ENCODE assay signal across 9 mouse cellular contexts in the genomic region with DNA sequence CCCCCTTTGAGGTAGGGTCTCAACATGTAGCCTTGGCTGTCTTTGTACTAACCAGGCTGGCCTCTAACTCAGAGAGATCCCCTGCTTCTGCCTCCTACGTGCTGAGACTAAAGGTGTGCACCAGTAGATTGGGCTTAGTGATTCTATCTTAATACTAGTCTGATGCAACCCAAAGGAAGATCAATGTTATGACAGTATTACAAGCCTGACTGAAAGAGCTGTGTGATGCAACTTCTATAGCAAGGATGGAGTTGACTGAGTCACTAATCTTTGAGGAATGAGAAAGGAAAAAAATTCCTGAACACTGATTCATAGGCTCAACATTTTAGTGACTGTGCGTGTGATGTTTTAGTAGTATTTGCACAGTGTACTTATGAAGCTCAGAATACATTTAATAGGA. TPM values are rescaled to one million over a fixed set of nuclear protein-coding genes. Genes with fewer than 3 reads are reported as not detected.
A peak's percentile ranks its signal among the peaks of the same experiment; 100 is the strongest.
DNase-seq lines count a peak whose midpoint lies in the region; ATAC-seq and TF ChIP-seq lines count a peak whose summit lies in the region.
"Had no signal": no experiment of that assay in that cellular context is flagged by ENCODE, and none has a peak within 500 bp of the region (broad histone marks: within the 10 kb centered on the region; RNA-seq: fewer than 3 reads in every experiment).

No protein-coding gene starts in this region.

- no peak for TF ChIP-seq CTCF in hindbrain, postnatal 0 days (IDR thresholded peaks at IDR 0.05; ENCODE audit: low read depth)
- no peak for TF ChIP-seq CTCF in CH12.LX (conservative IDR thresholded peaks at IDR 0.05 in 1 of 2, IDR thresholded peaks at IDR 0.05 in 1 of 2; ENCODE audit: low read depth in 2 of 2, low read length in 2 of 2)
- TF ChIP-seq CTCF in embryonic fibroblast, embryonic 13.5 days (IDR thresholded peaks at IDR 0.05; ENCODE audit: borderline replicate concordance, insufficient read depth, low read length) = no peak

- peaks cover 26% of the 10 kb centered on the region for H3K36me3 ChIP-seq in hindbrain, embryonic 10.5 days
- peaks cover 16% of the 10 kb centered on the region; the same call in 1 of the 2 replicates for H3K36me3 ChIP-seq in hindbrain, postnatal 0 days (ENCODE audit: insufficient read depth, low read length)
- H3K36me3 ChIP-seq in CH12.LX (replicated peaks in 1 of 2; ENCODE audit: control insufficient read depth in 1 of 2, insufficient read depth in 1 of 2, low read length in 1 of 2) = peaks cover 20 to 38% of the 10 kb centered on the region in 2 experiments
- peaks cover 20% of the 10 kb centered on the region for H3K36me3 ChIP-seq in macrophage (ENCODE audit: inconsistent target)

- H3K27me3 ChIP-seq in hindbrain, embryonic 10.5 days (ENCODE audit: insufficient read depth, poor library complexity, severe bottlenecking) = no peaks in the 10 kb centered on the region
- no peaks in the 10 kb centered on the region for H3K27me3 ChIP-seq in hindbrain, postnatal 0 days (ENCODE audit: insufficient read depth, low read length)
- H3K27me3 ChIP-seq in CH12.LX (replicated peaks) = no peaks in the 10 kb centered on the region

- dilution Hi-C loops in CH12.LX (cut with MboI; ENCODE audit: extremely low pct_ligation_motif_present, extremely low pct_unique_long_range_greater_than_20kb, low sequenced_read_pairs) = no loop called here

- 94% methylated on average over 2 of the region's 2 CpGs for WGBS in hindbrain, embryonic 10.5 days
- WGBS in hindbrain, postnatal 0 days = 94% methylated on average over 2 of the region's 2 CpGs
- WGBS in macrophage (ENCODE audit: missing documents) = 83% methylated on average over 2 of the region's 2 CpGs

- peak overlapping the region; percentile 100 for H3K4me3 ChIP-seq in hindbrain, embryonic 10.5 days
- H3K4me3 ChIP-seq in hindbrain, postnatal 0 days (ENCODE audit: low read length) = no peak overlapping the region
- H3K4me3 ChIP-seq in CH12.LX (replicated peaks in 1 of 3; ENCODE audit: low read depth in 2 of 3, low read length in 2 of 3, poor library complexity in 1 of 3) = peak overlapping the region in 2 of 3 experiments; percentile 88 to 99
- no peak overlapping the region for H3K4me3 ChIP-seq in embryonic fibroblast, embryonic 13.5 days (ENCODE audit: insufficient read depth, low read length)
- H3K4me3 ChIP-seq in macrophage (ENCODE audit: inconsistent target) = no peak overlapping the region

- no peak for TF ChIP-seq POLR2A in CH12.LX (IDR thresholded peaks at IDR 0.05; ENCODE audit: low read depth, low read length)
- TF ChIP-seq POLR2A in embryonic fibroblast, embryonic 13.5 days (IDR thresholded peaks at IDR 0.05; ENCODE audit: low read depth, low read length) = peak; percentile 31; the same call in 1 of the 2 replicates

- no peak for TF ChIP-seq EP300 in CH12.LX (IDR thresholded peaks at IDR 0.05; ENCODE audit: low read length)

- no peak overlapping the region for H3K27ac ChIP-seq in hindbrain, embryonic 10.5 days
- H3K27ac ChIP-seq in hindbrain, postnatal 0 days = no peak overlapping the region
- H3K27ac ChIP-seq in CH12.LX (ENCODE audit: insufficient read depth, low read depth) (no peak overlapping the region), macrophage (peak overlapping the region; percentile 95; the same call in 1 of the 2 replicates)
- H3K27ac ChIP-seq in embryonic fibroblast, embryonic 13.5 days (ENCODE audit: insufficient read depth, low read length) = peak overlapping the region; percentile 99

- no peak for ATAC-seq in hindbrain, postnatal 0 days

- peaks cover 43% of the 10 kb centered on the region for H3K79me2 ChIP-seq in CH12.LX (replicated peaks; ENCODE audit: control insufficient read depth, extremely low read depth, insufficient read depth, poor library complexity, severe bottlenecking)
- peaks cover 49% of the 10 kb centered on the region for H3K79me2 ChIP-seq in macrophage (ENCODE audit: inconsistent target)

- no peak for TF ChIP-seq RAD21 in CH12.LX (IDR thresholded peaks at IDR 0.05; ENCODE audit: low read depth, low read length)

- H3K9ac ChIP-seq in hindbrain, postnatal 0 days (replicated peaks; ENCODE audit: low read length) = no peak overlapping the region
- H3K9ac ChIP-seq in CH12.LX (ENCODE audit: insufficient read depth, low read depth) = peak overlapping the region; percentile 89

- no peaks in the 10 kb centered on the region; the same call in 1 of the 2 replicates for H3K9me3 ChIP-seq in hindbrain, embryonic 10.5 days
- H3K9me3 ChIP-seq in hindbrain, postnatal 0 days (ENCODE audit: low read length) = no peaks in the 10 kb centered on the region
- H3K9me3 ChIP-seq in CH12.LX (replicated peaks; ENCODE audit: low read length) = peaks cover 4% of the 10 kb centered on the region

- H3K4me1 ChIP-seq in hindbrain, embryonic 10.5 days (replicated peaks) = peaks cover 31% of the 10 kb centered on the region
- peaks cover 19% of the 10 kb centered on the region for H3K4me1 ChIP-seq in hindbrain, postnatal 0 days (ENCODE audit: insufficient read depth, low read length)
- H3K4me1 ChIP-seq in CH12.LX (ENCODE audit: control insufficient read depth in 1 of 2, insufficient read depth in 2 of 2) = peaks cover 2 to 15% of the 10 kb centered on the region in 2 experiments; a peak in 2 of 4 replicates
- peaks cover 10% of the 10 kb centered on the region for H3K4me1 ChIP-seq in embryonic fibroblast, embryonic 13.5 days (ENCODE audit: control insufficient read depth, insufficient read depth, low read length)

- no peak for DNase-seq in hindbrain, embryonic 10.5 days (ENCODE audit: low spot score)
- no peak for DNase-seq in hindbrain, postnatal 0 days (ENCODE audit: low spot score)
- DNase-seq in CH12.LX (ENCODE audit: extremely low read depth) = no peak
- no peak for DNase-seq in layer of hippocampus, postnatal 10 days (ENCODE audit: low spot score in 2 of 2)
- DNase-seq in testis, postnatal 14 days (ENCODE audit: low spot score) = no peak
- no peak for DNase-seq in urinary bladder, postnatal 36 days (ENCODE audit: low spot score in 2 of 2)
- DNase-seq: left cerebral cortex, postnatal 4 days had no signal

- in situ Hi-C loops in CH12.LX (cut with MboI; ENCODE audit: low pct_ligation_motif_present, low pct_unique_long_range_greater_than_20kb, low sequenced_read_pairs) = no loop called here

- no peak overlapping the region for H3K4me2 ChIP-seq in hindbrain, postnatal 0 days (ENCODE audit: low read depth, low read length)
- peak overlapping the region; percentile 44 for H3K4me2 ChIP-seq in CH12.LX (ENCODE audit: insufficient read depth, low read depth, poor library complexity, severe bottlenecking)

RNA-seq across cellular contexts. Expression of a gene that starts 1.7 kb away (rescaled TPM):
- polyA plus RNA-seq in hindbrain, embryonic 10.5 days (2016; fragmentation: Nextera tagmentation; extraction: Ambion mirVana) = 614 and 918 TPM in 2 replicates
- total RNA-seq in hindbrain, postnatal 0 days (2014; rRNA removed) = 148 and 186 TPM in 2 replicates
- 321 and 322 TPM in 2 replicates for polyA plus RNA-seq in hindbrain, postnatal 0 days (2015; fragmentation: Nextera tagmentation; extraction: Ambion mirVana)
- total RNA-seq in CH12.LX (2012; rRNA removed) (866 and 1,326 TPM in 2 replicates), CH12.LX (2014; rRNA removed) (1,168 and 1,315 TPM in 2 replicates)
- polyA plus RNA-seq in CH12.LX (2012; ENCODE audit: insufficient read length, low read depth) (791 and 827 TPM in 2 replicates), macrophage (2018) (730 to 822 TPM (median 759 TPM) in 3 replicates)
- 977 and 1,088 TPM in 2 replicates for polyA plus RNA-seq in embryonic fibroblast, embryonic 13.5 days (2011; ENCODE audit: insufficient read length, low read depth, missing spikeins)
- 100 to 1,000 TPM; 145 to 507 (median 206) TPM for total RNA-seq in macrophage (2018; cell fraction: chromatin; rRNA removed)
- 1,000 to 10,000 TPM in 1 of 26 experiments, 100 to 1,000 TPM in 25; 539 to 1,020 (median 712) TPM for total RNA-seq in macrophage (2018; cell fraction: cytosol; rRNA removed)
- total RNA-seq in macrophage (2018; cell fraction: nucleus; rRNA removed) = 1,000 to 10,000 TPM in 11 of 26 experiments, 100 to 1,000 TPM in 15; 336 to 1,447 (median 962) TPM
- total RNA-seq in layer of hippocampus, postnatal 10 days (2021) = 100 to 1,000 TPM; 219 to 226 TPM

RNA-seq across cellular contexts. Expression of a gene that starts 15.0 kb away (rescaled TPM):
- 90.4 and 94.0 TPM in 2 replicates for polyA plus RNA-seq in hindbrain, embryonic 10.5 days (2016; fragmentation: Nextera tagmentation; extraction: Ambion mirVana)
- total RNA-seq in hindbrain, postnatal 0 days (2014; rRNA removed) = 71.2 and 74.0 TPM in 2 replicates
- polyA plus RNA-seq in hindbrain, postnatal 0 days (2015; fragmentation: Nextera tagmentation; extraction: Ambion mirVana) = 79.8 and 80.8 TPM in 2 replicates
- total RNA-seq in CH12.LX (2012; rRNA removed) (47.0 and 54.6 TPM in 2 replicates), CH12.LX (2014; rRNA removed) (45.1 and 50.5 TPM in 2 replicates)
- polyA plus RNA-seq in CH12.LX (2012; ENCODE audit: insufficient read length, low read depth) (63.1 and 71.3 TPM in 2 replicates), macrophage (2018) (64.6 to 87.4 TPM (median 66.7 TPM) in 3 replicates)
- 75.1 and 80.4 TPM in 2 replicates for polyA plus RNA-seq in embryonic fibroblast, embryonic 13.5 days (2011; ENCODE audit: insufficient read length, low read depth, missing spikeins)
- total RNA-seq in macrophage (2018; cell fraction: chromatin; rRNA removed) = 100 to 1,000 TPM; 348 to 736 (median 497) TPM
- total RNA-seq in macrophage (2018; cell fraction: cytosol; rRNA removed) = 100 to 1,000 TPM in 7 of 26 experiments, 10 to 100 TPM in 19; 48.5 to 127 (median 83.7) TPM
- 100 to 1,000 TPM; 177 to 358 (median 238) TPM for total RNA-seq in macrophage (2018; cell fraction: nucleus; rRNA removed)
- 100 to 1,000 TPM; 108 to 114 TPM for total RNA-seq in layer of hippocampus, postnatal 10 days (2021)

RNA-seq across cellular contexts. Expression of a gene that starts 29.7 kb away (rescaled TPM):
- 31.5 and 43.0 TPM in 2 replicates for polyA plus RNA-seq in hindbrain, embryonic 10.5 days (2016; fragmentation: Nextera tagmentation; extraction: Ambion mirVana)
- total RNA-seq in hindbrain, postnatal 0 days (2014; rRNA removed) = 15.8 and 19.0 TPM in 2 replicates
- polyA plus RNA-seq in hindbrain, postnatal 0 days (2015; fragmentation: Nextera tagmentation; extraction: Ambion mirVana) = 28.2 and 28.8 TPM in 2 replicates
- total RNA-seq in CH12.LX (2012; rRNA removed) (80.4 and 88.4 TPM in 2 replicates), CH12.LX (2014; rRNA removed) (61.2 and 68.8 TPM in 2 replicates)
- polyA plus RNA-seq in CH12.LX (2012; ENCODE audit: insufficient read length, low read depth) (62.1 and 64.1 TPM in 2 replicates), macrophage (2018) (8.1 to 15.9 TPM (median 9.0 TPM) in 3 replicates)
- polyA plus RNA-seq in embryonic fibroblast, embryonic 13.5 days (2011; ENCODE audit: insufficient read length, low read depth, missing spikeins) = 40.7 and 41.3 TPM in 2 replicates
- 10 to 100 TPM in 10 of 26 experiments, 1 to 10 TPM in 15, under 1 TPM in 1; 0.86 to 15.8 (median 8.1) TPM for total RNA-seq in macrophage (2018; cell fraction: chromatin; rRNA removed)
- 10 to 100 TPM in 14 of 26 experiments, 1 to 10 TPM in 12; 4.8 to 15.9 (median 10.4) TPM for total RNA-seq in macrophage (2018; cell fraction: cytosol; rRNA removed)
- 10 to 100 TPM in 3 of 26 experiments, 1 to 10 TPM in 23; 1.2 to 13.3 (median 5.7) TPM for total RNA-seq in macrophage (2018; cell fraction: nucleus; rRNA removed)
- 10 to 100 TPM; 23.8 to 26.1 TPM for total RNA-seq in layer of hippocampus, postnatal 10 days (2021)

RNA-seq across cellular contexts. Expression of a gene that starts 56.1 kb away (rescaled TPM):
- 65.6 and 73.6 TPM in 2 replicates for polyA plus RNA-seq in hindbrain, embryonic 10.5 days (2016; fragmentation: Nextera tagmentation; extraction: Ambion mirVana)
- total RNA-seq in hindbrain, postnatal 0 days (2014; rRNA removed) = 94.9 and 112 TPM in 2 replicates
- polyA plus RNA-seq in hindbrain, postnatal 0 days (2015; fragmentation: Nextera tagmentation; extraction: Ambion mirVana) = 111 and 118 TPM in 2 replicates
- total RNA-seq in CH12.LX (2012; rRNA removed) (36.7 and 42.9 TPM in 2 replicates), CH12.LX (2014; rRNA removed) (67.8 and 76.4 TPM in 2 replicates)
- polyA plus RNA-seq in CH12.LX (2012; ENCODE audit: insufficient read length, low read depth) (61.2 and 62.4 TPM in 2 replicates), macrophage (2018) (50.4 to 70.6 TPM (median 53.7 TPM) in 3 replicates)
- 65.6 and 73.5 TPM in 2 replicates for polyA plus RNA-seq in embryonic fibroblast, embryonic 13.5 days (2011; ENCODE audit: insufficient read length, low read depth, missing spikeins)
- total RNA-seq in macrophage (2018; cell fraction: chromatin; rRNA removed) = 100 to 1,000 TPM in 18 of 26 experiments, 10 to 100 TPM in 8; 69.7 to 144 (median 110) TPM
- total RNA-seq in macrophage (2018; cell fraction: cytosol; rRNA removed) = 10 to 100 TPM; 42.0 to 57.8 (median 49.1) TPM
- total RNA-seq in macrophage (2018; cell fraction: nucleus; rRNA removed) = 100 to 1,000 TPM in 5 of 26 experiments, 10 to 100 TPM in 21; 51.5 to 121 (median 74.2) TPM
- total RNA-seq in layer of hippocampus, postnatal 10 days (2021) = 10 to 100 TPM; 88.5 to 89.5 TPM

Comparison
In these comparisons a context has a peak if more than half of its experiments do, and no peak if none do; other contexts are left out.
1. H3K4me3 ChIP-seq: peak in hindbrain, embryonic 10.5 days (single experiment) and CH12.LX (2 of 3); none in hindbrain, postnatal 0 days (single experiment), embryonic fibroblast, embryonic 13.5 days (single experiment) and macrophage (single experiment).
2. H3K27ac ChIP-seq: peak in embryonic fibroblast, embryonic 13.5 days (single experiment) and macrophage (single experiment); none in hindbrain, embryonic 10.5 days (single experiment), hindbrain, postnatal 0 days (single experiment) and CH12.LX (single experiment).